Mouse (Mus musculus): ENCODE data around the gene Lgals2. TPM values are rescaled to one million over a fixed set of nuclear protein-coding genes. Genes with fewer than 3 reads are reported as not detected.

The Lgals2 gene
- polyA plus RNA-seq, 1 experiment = not detected

DNA sequence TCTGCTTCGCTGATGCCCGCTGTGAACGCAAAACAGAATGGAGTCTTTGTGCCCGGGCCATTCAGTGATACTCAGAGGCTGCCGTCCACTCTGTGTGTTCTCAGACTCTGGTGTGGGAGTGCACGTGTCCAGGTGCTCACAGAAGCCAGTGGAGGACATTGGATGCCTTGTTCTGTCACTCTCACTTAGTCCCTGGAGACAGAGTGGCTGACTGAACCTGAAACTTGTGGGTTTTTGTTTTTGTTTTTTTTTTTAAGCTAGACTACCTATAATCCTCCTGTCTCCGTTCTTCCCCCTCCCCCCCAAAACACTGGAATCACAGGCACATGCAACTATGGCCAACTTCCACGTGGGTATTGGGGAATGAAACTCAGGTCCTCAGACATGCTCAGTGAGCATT lies 9.0 kb downstream of the Lgals2 start:
- H3K36me3 ChIP-seq (replicated peaks; ENCODE audit: low read length) = no peaks in the 10 kb centered on the region
- TF ChIP-seq FLI1 (IDR thresholded peaks at IDR 0.05; ENCODE audit: low read length) = no peak
- no peak for TF ChIP-seq GATA1 (IDR thresholded peaks at IDR 0.05; ENCODE audit: borderline replicate concordance, low read length)
- H3K4me3 ChIP-seq (replicated peaks) = no peak overlapping the region
- H3K27me3 ChIP-seq (replicated peaks) = peaks cover 89% of the 10 kb centered on the region
- no peaks in the 10 kb centered on the region for H3K9me3 ChIP-seq
- peaks cover 64% of the 10 kb centered on the region for H3K4me1 ChIP-seq

DNA sequence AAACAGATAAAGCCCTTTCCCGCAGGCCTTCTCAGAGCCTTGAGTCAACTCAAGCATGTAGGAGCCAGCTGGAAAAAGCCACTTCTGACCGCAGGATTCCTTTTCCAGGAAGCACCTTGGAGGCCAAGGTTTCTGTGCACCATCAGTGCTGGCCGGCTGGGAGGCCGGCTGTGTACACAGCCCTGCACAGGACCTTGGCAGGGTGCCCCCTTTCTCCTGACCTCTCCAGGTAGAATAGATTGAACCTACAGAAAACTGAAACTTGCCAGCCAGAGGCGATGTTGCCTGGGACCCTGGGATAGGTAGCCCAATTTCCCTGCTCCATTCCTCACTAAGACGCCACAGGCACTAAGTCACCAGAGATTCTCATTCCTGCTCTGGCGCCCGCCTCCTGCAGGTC lies 9.5 kb downstream of the Lgals2 start:
- Histone ChIP-seq H3K4me3 (replicated peaks) (no peak overlapping the region), H3K27me3 (replicated peaks) (peaks cover 89% of the 10 kb centered on the region), H3K4me1 (peaks cover 64% of the 10 kb centered on the region), H3K9me3 (no peaks in the 10 kb centered on the region), H3K36me3 (replicated peaks; ENCODE audit: low read length) (no peaks in the 10 kb centered on the region)
- no peak for TF ChIP-seq GATA1 (IDR thresholded peaks at IDR 0.05; ENCODE audit: borderline replicate concordance, low read length)
- no peak for TF ChIP-seq FLI1 (IDR thresholded peaks at IDR 0.05; ENCODE audit: low read length)

DNA sequence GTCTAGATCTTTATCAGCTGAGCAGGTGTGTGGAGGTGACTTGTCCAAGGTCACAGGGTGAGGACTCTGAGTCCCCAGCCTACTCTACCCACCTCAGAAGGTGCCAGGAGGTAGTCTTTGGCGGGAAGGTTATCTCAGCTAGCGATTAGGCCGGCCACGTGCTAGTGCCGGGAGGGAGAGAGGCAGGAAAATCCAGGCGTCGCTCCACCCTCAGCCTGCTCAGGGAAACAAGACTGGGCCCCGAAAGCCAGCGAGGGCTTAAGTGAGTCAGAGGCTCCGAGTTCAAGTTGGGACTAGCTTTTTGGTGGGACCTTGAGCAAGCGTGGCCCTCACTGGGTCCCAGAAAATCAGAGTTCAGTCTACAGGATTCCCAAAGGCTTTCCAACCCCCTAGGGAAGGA lies 10.0 kb downstream of the Lgals2 start:
- peaks cover 90% of the 10 kb centered on the region for H3K27me3 ChIP-seq (replicated peaks)
- no peak overlapping the region for H3K4me3 ChIP-seq (replicated peaks)
- no peaks in the 10 kb centered on the region for H3K36me3 ChIP-seq (replicated peaks; ENCODE audit: low read length)
- TF ChIP-seq FLI1 (IDR thresholded peaks at IDR 0.05; ENCODE audit: low read length) = no peak
- TF ChIP-seq GATA1 (IDR thresholded peaks at IDR 0.05; ENCODE audit: borderline replicate concordance, low read length) = no peak
- no peaks in the 10 kb centered on the region for H3K9me3 ChIP-seq
- peaks cover 69% of the 10 kb centered on the region for H3K4me1 ChIP-seq

DNA sequence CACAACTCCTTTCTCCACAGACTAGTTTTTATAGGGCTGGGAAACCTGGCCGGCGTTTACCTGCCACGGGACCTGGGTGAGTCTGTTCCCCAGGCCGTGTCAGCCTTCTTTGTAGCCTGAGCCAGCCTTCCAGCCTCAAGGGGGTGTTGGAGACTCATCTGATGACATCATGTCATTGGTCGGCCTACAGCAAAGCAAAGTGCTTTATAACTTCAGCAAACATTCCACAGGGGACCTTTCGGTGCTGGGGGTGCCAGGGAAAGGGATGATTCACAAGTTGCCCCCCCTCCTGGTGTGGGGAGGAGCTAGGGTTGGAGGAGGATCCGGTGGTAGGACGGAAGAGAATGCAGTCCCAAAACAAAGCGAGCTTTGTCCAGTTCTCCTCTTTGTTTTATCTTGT lies 10.5 kb downstream of the Lgals2 start:
- H3K36me3 ChIP-seq (replicated peaks; ENCODE audit: low read length) = no peaks in the 10 kb centered on the region
- H3K27me3 ChIP-seq (replicated peaks) = peaks cover 90% of the 10 kb centered on the region
- TF ChIP-seq FLI1 (IDR thresholded peaks at IDR 0.05; ENCODE audit: low read length) = no peak
- no peak for TF ChIP-seq GATA1 (IDR thresholded peaks at IDR 0.05; ENCODE audit: borderline replicate concordance, low read length)
- H3K4me1 ChIP-seq = peaks cover 72% of the 10 kb centered on the region
- H3K4me3 ChIP-seq (replicated peaks) = no peak overlapping the region
- no peaks in the 10 kb centered on the region for H3K9me3 ChIP-seq

DNA sequence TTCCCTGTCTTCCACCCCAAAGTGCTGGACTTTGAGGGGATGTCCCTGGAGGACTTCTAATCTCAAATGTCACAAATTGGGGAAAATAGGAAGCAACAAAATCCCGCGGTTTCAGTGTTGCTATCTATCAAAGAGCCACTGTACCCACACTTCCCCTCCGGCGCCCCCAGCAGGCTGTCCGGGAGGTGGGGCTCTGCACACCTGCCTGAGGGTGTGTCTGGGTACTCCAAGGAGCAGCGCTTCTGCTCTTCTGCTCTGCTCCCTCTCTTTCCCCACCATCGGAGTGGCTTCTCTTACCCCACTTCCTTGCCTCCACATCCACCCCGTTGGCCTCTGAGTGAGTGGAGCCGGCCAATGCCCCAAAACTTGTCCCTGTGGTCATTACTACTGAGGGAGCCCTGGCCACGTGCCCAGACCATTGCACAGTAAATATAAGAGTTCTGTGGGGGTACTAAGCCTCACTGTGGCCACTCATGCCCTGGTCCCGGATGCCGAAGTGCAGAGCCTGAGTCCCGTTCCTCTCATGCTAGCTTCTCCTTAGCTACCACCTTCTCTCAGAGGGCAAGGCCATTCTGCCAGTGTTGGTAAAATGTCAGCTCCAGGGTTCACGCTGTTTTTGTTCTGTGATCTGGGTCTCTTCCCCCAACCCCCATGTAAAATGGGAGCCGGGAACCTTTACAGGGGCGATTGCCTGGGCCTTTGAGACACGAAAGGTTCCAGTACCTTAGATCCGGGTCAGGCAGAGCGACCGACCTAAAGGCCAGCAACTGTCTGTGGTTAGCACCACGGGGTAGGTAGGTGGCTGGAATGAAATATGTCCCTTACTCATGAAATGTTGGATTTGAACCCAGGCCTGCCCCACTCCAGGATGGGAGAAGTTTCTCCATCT lies 11.5 kb downstream of the Lgals2 start:
- Histone ChIP-seq H3K27me3 (replicated peaks) (peaks cover 90% of the 10 kb centered on the region), H3K4me3 (replicated peaks) (peak overlapping the region; percentile 23), H3K4me1 (peaks cover 80% of the 10 kb centered on the region), H3K36me3 (replicated peaks; ENCODE audit: low read length) (no peaks in the 10 kb centered on the region), H3K9me3 (no peaks in the 10 kb centered on the region)
- no peak for TF ChIP-seq FLI1 (IDR thresholded peaks at IDR 0.05; ENCODE audit: low read length)
- TF ChIP-seq GATA1 (IDR thresholded peaks at IDR 0.05; ENCODE audit: borderline replicate concordance, low read length) = no peak

DNA sequence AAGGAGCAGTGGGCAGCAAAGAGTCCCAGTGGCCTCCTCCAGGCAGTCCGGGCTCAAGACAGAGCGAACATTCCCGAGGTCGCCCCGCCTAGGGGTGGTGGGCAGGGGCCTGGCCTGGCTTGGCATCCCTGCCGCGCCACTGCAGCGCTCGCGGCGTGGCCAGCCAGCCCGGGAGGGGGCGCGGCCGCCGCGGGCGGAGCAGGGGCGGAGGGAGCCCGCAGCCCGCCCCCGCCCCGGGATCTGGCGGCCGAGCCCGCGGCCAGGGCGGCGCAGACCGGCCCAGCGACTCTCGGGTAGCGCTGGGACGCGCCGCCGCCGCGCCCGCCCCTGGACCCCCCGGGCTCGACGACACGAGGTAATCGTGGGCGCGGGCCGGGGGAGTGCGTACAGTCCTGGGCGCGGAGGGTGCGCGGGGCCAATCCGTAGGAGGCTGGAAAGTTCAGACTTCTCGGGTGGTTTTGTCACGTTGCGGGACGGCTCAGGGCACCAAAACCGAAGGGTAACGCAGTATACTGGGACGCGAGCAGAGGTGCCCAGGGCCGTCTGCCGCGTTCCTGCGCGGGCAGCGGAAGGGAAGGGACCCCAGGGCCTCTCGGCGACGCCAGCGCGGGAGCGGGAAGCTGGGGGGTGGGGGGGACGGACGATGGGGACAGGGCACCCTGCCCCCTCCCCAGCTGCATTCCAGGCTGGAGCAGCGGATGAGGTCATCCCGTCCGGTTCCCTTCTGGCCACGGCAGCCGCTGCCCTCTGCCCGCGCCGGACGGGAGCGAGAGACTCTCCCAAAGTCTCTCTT lies 12.8 kb downstream of the Lgals2 start, which contains the start of gene Cdc42ep1:
Cdc42ep1 (plus strand) TSS at position 254 of the 793 bp plus-strand sequence.
- no peaks in the 10 kb centered on the region for H3K36me3 ChIP-seq (replicated peaks; ENCODE audit: low read length)
- peak within 1 kb of the TSS; percentile 90 for H3K4me3 ChIP-seq (replicated peaks)
- peaks cover 88% of the 10 kb centered on the region for H3K27me3 ChIP-seq (replicated peaks)
- H3K9me3 ChIP-seq = no peaks in the 10 kb centered on the region
- TF ChIP-seq FLI1 (IDR thresholded peaks at IDR 0.05; ENCODE audit: low read length) = no peak
- TF ChIP-seq GATA1 (IDR thresholded peaks at IDR 0.05; ENCODE audit: borderline replicate concordance, low read length) = no peak
- peaks cover 71% of the 10 kb centered on the region for H3K4me1 ChIP-seq

DNA sequence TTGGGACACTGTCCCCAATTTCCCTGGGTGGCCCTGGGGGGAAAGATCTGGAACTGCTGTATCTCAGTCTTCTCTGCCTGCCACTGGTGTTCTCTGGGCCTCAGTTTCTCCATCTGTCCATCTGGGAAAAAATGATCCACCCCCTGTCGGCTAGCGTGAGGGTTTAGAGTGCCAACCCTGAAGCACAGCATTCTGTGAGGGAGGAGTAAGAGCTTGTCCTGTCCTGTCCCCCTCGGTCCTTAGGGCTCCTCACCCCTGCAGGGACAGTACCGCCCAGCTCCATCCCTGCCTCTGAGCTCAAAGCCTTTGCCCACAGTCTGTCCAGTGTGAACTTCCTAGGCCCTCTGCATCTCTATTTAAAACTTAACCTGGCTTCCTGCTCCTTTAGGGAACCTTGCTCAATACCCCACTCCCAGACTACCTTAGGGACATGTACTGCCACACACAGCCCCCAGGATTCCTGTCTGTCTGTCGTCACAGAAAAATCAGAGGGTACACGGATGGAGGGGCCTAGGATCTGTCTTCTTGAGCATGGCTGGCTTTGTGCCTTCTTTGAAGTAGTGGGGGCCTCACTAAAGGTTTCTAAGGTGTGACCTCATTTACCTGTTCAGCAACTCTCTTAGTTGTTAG lies 14.1 kb downstream of the Lgals2 start:
- Histone ChIP-seq H3K36me3 (replicated peaks; ENCODE audit: low read length) (no peaks in the 10 kb centered on the region), H3K27me3 (replicated peaks) (peaks cover 76% of the 10 kb centered on the region), H3K9me3 (peaks cover 6% of the 10 kb centered on the region; the same call in 1 of the 2 replicates), H3K4me3 (replicated peaks) (no peak overlapping the region), H3K4me1 (peaks cover 69% of the 10 kb centered on the region)
- no peak for TF ChIP-seq GATA1 (IDR thresholded peaks at IDR 0.05; ENCODE audit: borderline replicate concordance, low read length)
- no peak for TF ChIP-seq FLI1 (IDR thresholded peaks at IDR 0.05; ENCODE audit: low read length)

DNA sequence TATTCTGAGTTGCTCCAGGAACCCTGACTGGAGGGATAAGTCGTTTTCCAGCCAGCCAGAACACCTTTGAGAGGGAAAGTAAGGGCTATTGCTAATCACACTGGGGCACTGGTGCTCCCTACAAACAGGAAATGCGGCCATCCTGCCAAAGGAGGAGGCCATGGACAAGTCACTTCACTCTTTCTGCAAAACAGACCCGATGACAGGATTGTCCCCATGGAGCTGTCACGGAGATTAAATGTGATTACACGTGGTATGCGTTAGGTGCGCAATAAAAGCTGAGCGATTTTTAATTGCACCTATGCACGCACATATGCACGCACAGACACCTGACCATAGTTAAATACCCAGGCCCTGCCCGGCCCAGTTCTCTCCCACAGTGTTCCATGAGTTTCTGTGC lies 14.6 kb downstream of the Lgals2 start:
- Histone ChIP-seq H3K4me1 (peaks cover 71% of the 10 kb centered on the region), H3K4me3 (replicated peaks) (no peak overlapping the region), H3K27me3 (replicated peaks) (peaks cover 71% of the 10 kb centered on the region), H3K9me3 (peaks cover 6% of the 10 kb centered on the region; the same call in 1 of the 2 replicates), H3K36me3 (replicated peaks; ENCODE audit: low read length) (no peaks in the 10 kb centered on the region)
- TF ChIP-seq GATA1 (IDR thresholded peaks at IDR 0.05; ENCODE audit: borderline replicate concordance, low read length) (no peak), FLI1 (IDR thresholded peaks at IDR 0.05; ENCODE audit: low read length) (no peak)

DNA sequence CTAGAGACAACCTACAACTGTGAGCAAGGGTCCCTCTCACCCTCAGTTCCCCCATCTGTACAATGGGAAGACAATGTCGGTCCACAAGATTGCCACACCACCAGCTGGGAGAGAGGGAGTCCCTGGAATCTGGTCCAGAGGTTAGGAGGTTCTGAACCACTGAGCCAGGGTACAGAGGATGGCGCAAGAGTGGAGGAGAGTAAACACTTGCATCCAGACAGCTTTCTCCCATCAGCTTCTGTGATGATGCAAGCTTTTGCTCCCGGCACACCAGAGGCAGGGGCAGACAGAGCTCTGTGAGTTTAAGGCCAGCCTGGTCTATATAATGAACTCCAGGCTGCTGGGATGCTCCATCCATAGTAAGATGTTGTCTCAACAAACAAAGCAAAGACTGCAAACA lies 15.1 kb downstream of the Lgals2 start:
- peaks cover 6% of the 10 kb centered on the region; the same call in 1 of the 2 replicates for H3K9me3 ChIP-seq
- H3K36me3 ChIP-seq (replicated peaks; ENCODE audit: low read length) = no peaks in the 10 kb centered on the region
- H3K4me3 ChIP-seq (replicated peaks) = no peak overlapping the region
- peaks cover 66% of the 10 kb centered on the region for H3K27me3 ChIP-seq (replicated peaks)
- peaks cover 71% of the 10 kb centered on the region for H3K4me1 ChIP-seq
- TF ChIP-seq FLI1 (IDR thresholded peaks at IDR 0.05; ENCODE audit: low read length) = no peak
- no peak for TF ChIP-seq GATA1 (IDR thresholded peaks at IDR 0.05; ENCODE audit: borderline replicate concordance, low read length)
